Mouse (Mus musculus): ENCODE measurements around the gene Cacnb1. TPM values are rescaled to one million over a fixed set of nuclear protein-coding genes. Genes with fewer than 3 reads are reported as not detected.

Cacnb1 gene
- polyA plus RNA-seq, 1 experiment from 2014 or later, result 3.5 TPM

- Histone ChIP-seq H3K4me3 (ENCODE audit: low read depth, low read length) (peak within 1 kb of the TSS; percentile 93), H3K4me2 (replicated peaks; ENCODE audit: low read depth, low read length) (peak within 1 kb of the TSS; percentile 86), H3K36me3 (ENCODE audit: insufficient read depth, low read length) (peaks cover 11% of the 10 kb centered on the region; the same call in 1 of the 2 replicates), H3K27ac (ENCODE audit: low read length) (peak within 1 kb of the TSS; percentile 89), H3K9ac (replicated peaks; ENCODE audit: low read depth) (peak within 1 kb of the TSS; percentile 95), H3K9me3 (ENCODE audit: low read length) (no peaks in the 10 kb centered on the region), H3K4me1 (ENCODE audit: insufficient read depth, low read depth, low read length) (peaks cover 7% of the 10 kb centered on the region; the same call in 1 of the 2 replicates), H3K27me3 (replicated peaks; ENCODE audit: insufficient read depth, low read length) (no peaks in the 10 kb centered on the region)
- under 1% methylated on average over 69 of the region's 69 CpGs for WGBS
- DNase-seq (ENCODE audit: low spot score), result peak; percentile 93
- ATAC-seq, result peak; percentile 83
- TF ChIP-seq CTCF (IDR thresholded peaks at IDR 0.05), result no peak
- TF ChIP-seq EP300 (IDR thresholded peaks at IDR 0.05), result peak; percentile 69; the same call in 1 of the 2 replicates
Observed at GRCm38 (mm10) chr11:98026570-98027296, 3.9 kb upstream of the Cacnb1 start, which contains the start of gene Rpl19. Gene Rpl19 (plus strand): TSS chr11:98026710.

- Histone ChIP-seq H3K4me3 (ENCODE audit: low read depth, low read length) (peak overlapping the region; percentile 93), H3K27me3 (replicated peaks; ENCODE audit: insufficient read depth, low read length) (no peaks in the 10 kb centered on the region), H3K9ac (replicated peaks; ENCODE audit: low read depth) (peak overlapping the region; percentile 95), H3K4me2 (replicated peaks; ENCODE audit: low read depth, low read length) (peak overlapping the region; percentile 86), H3K4me1 (ENCODE audit: insufficient read depth, low read depth, low read length) (peaks cover 11% of the 10 kb centered on the region; the same call in 1 of the 2 replicates), H3K9me3 (ENCODE audit: low read length) (no peaks in the 10 kb centered on the region), H3K36me3 (ENCODE audit: insufficient read depth, low read length) (peaks cover 11% of the 10 kb centered on the region; the same call in 1 of the 2 replicates), H3K27ac (ENCODE audit: low read length) (peak overlapping the region; percentile 89)
- TF ChIP-seq CTCF (IDR thresholded peaks at IDR 0.05), result no peak
- DNase-seq (ENCODE audit: low spot score), result no peak
- WGBS, result 5% methylated on average over 15 of the region's 15 CpGs
- no peak for ATAC-seq
Observed at GRCm38 (mm10) chr11:98026248-98026569, 3.4 kb upstream of the Cacnb1 start.

GRCm38 (mm10) chr11:98024516-98024915, 1.7 kb upstream of the Cacnb1 start:
- 86% methylated on average over 3 of the region's 3 CpGs for WGBS
- Histone ChIP-seq H3K36me3 (ENCODE audit: insufficient read depth, low read length) (0 out of 2 replicates have a peak, but pooled peaks cover 3% of the 10 kb centered on the region), H3K9me3 (ENCODE audit: low read length) (no peaks in the 10 kb centered on the region), H3K4me1 (ENCODE audit: insufficient read depth, low read depth, low read length) (peaks cover 14% of the 10 kb centered on the region; the same call in 1 of the 2 replicates), H3K4me3 (ENCODE audit: low read depth, low read length) (no peak overlapping the region), H3K9ac (replicated peaks; ENCODE audit: low read depth) (no peak overlapping the region), H3K4me2 (replicated peaks; ENCODE audit: low read depth, low read length) (no peak overlapping the region), H3K27ac (ENCODE audit: low read length) (no peak overlapping the region), H3K27me3 (replicated peaks; ENCODE audit: insufficient read depth, low read length) (no peaks in the 10 kb centered on the region)
- DNase-seq (ENCODE audit: low spot score) (no peak), ATAC-seq (no peak)
- TF ChIP-seq EP300 (IDR thresholded peaks at IDR 0.05) (no peak), CTCF (IDR thresholded peaks at IDR 0.05) (no peak)

GRCm38 (mm10) chr11:98022253-98022554, 630 bp downstream of the Cacnb1 start:
- Histone ChIP-seq H3K27ac (ENCODE audit: low read length) (peak overlapping the region; percentile 85), H3K4me1 (ENCODE audit: insufficient read depth, low read depth, low read length) (peaks cover 14% of the 10 kb centered on the region; the same call in 1 of the 2 replicates), H3K4me2 (replicated peaks; ENCODE audit: low read depth, low read length) (peak overlapping the region; percentile 96), H3K27me3 (replicated peaks; ENCODE audit: insufficient read depth, low read length) (no peaks in the 10 kb centered on the region), H3K9ac (replicated peaks; ENCODE audit: low read depth) (peak overlapping the region; percentile 50), H3K4me3 (ENCODE audit: low read depth, low read length) (peak overlapping the region; percentile 58), H3K9me3 (ENCODE audit: low read length) (no peaks in the 10 kb centered on the region), H3K36me3 (ENCODE audit: insufficient read depth, low read length) (no peaks in the 10 kb centered on the region)
- DNase-seq (ENCODE audit: low spot score) (no peak), ATAC-seq (no peak)
- no peak for TF ChIP-seq CTCF (IDR thresholded peaks at IDR 0.05)
- TF ChIP-seq EP300 (IDR thresholded peaks at IDR 0.05), result no peak
- WGBS, result under 1% methylated on average over 21 of the region's 23 CpGs

GRCm38 (mm10) chr11:98021565-98022252, 1.1 kb downstream of the Cacnb1 start:
- H3K4me3 ChIP-seq (ENCODE audit: low read depth, low read length), result peak overlapping the region; percentile 58

GRCm38 (mm10) chr11:98021118-98021517, 1.7 kb downstream of the Cacnb1 start:
- peaks cover 14% of the 10 kb centered on the region; the same call in 1 of the 2 replicates for H3K4me1 ChIP-seq (ENCODE audit: insufficient read depth, low read depth, low read length)
- no peaks in the 10 kb centered on the region for H3K9me3 ChIP-seq (ENCODE audit: low read length)
- TF ChIP-seq CTCF (IDR thresholded peaks at IDR 0.05), result no peak
- TF ChIP-seq EP300 (IDR thresholded peaks at IDR 0.05), result no peak
- H3K9ac ChIP-seq (replicated peaks; ENCODE audit: low read depth), result no peak overlapping the region
- H3K27ac ChIP-seq (ENCODE audit: low read length), result no peak overlapping the region
- no peaks in the 10 kb centered on the region for H3K36me3 ChIP-seq (ENCODE audit: insufficient read depth, low read length)
- no peak overlapping the region; the same call in 1 of the 2 replicates for H3K4me3 ChIP-seq (ENCODE audit: low read depth, low read length)
- DNase-seq (ENCODE audit: low spot score) (no peak), ATAC-seq (no peak)
- WGBS, result 23% methylated on average over 2 of the region's 2 CpGs
- H3K4me2 ChIP-seq (replicated peaks; ENCODE audit: low read depth, low read length), result peak overlapping the region; percentile 96
- H3K27me3 ChIP-seq (replicated peaks; ENCODE audit: insufficient read depth, low read length), result no peaks in the 10 kb centered on the region

More at GRCm38 (mm10) chr11:98021565-98022252, 1.1 kb downstream of the Cacnb1 start:
- WGBS, result 4% methylated on average over 32 of the region's 34 CpGs
- Histone ChIP-seq H3K9me3 (ENCODE audit: low read length) (no peaks in the 10 kb centered on the region), H3K27me3 (replicated peaks; ENCODE audit: insufficient read depth, low read length) (no peaks in the 10 kb centered on the region), H3K27ac (ENCODE audit: low read length) (peak overlapping the region; percentile 85), H3K36me3 (ENCODE audit: insufficient read depth, low read length) (no peaks in the 10 kb centered on the region), H3K4me2 (replicated peaks; ENCODE audit: low read depth, low read length) (peak overlapping the region; percentile 96), H3K9ac (replicated peaks; ENCODE audit: low read depth) (peak overlapping the region; percentile 50), H3K4me1 (ENCODE audit: insufficient read depth, low read depth, low read length) (peaks cover 14% of the 10 kb centered on the region; the same call in 1 of the 2 replicates)
- ATAC-seq (no peak), DNase-seq (ENCODE audit: low spot score) (peak; percentile 34)
- TF ChIP-seq CTCF (IDR thresholded peaks at IDR 0.05) (0 out of 2 replicates have a peak, but pooled peaks have one; percentile 1), EP300 (IDR thresholded peaks at IDR 0.05) (no peak)
